Mouse (Mus musculus) C2C12 (cell line): Measurements from ENCODE around the gene Bcl6. TPM values are rescaled to one million over a fixed set of nuclear protein-coding genes. Genes with fewer than 3 reads are reported as not detected.

Experiments used
- H3K27me3 ChIP-seq: one replicate; pipeline ENCODE4 v1.6.1; 2011; ENCODE audit not compliant: control insufficient read depth, insufficient read depth, insufficient read length
- H3K36me3 ChIP-seq: one replicate; pipeline ENCODE4 v1.6.1; 2011; ENCODE audit not compliant: control insufficient read depth, insufficient read depth
- H3K4me3 ChIP-seq: one replicate; pipeline ENCODE4 v1.5.1; 2011; ENCODE audit warnings: mild to moderate bottlenecking, control low read depth; ENCODE audit not compliant: poor library complexity, insufficient read depth, severe bottlenecking
- H3K79me2 ChIP-seq: one replicate; pipeline ENCODE4 v1.6.1; 2011; ENCODE audit not compliant: control insufficient read depth, insufficient read depth
- H3K79me3 ChIP-seq: one replicate; pipeline ENCODE4 v1.6.1; 2011; ENCODE audit warnings: low read depth, control low read depth
- H3ac ChIP-seq: one replicate; pipeline ENCODE3; 2011; ENCODE audit warnings: low read depth; ENCODE audit not compliant: control insufficient read depth, insufficient read length
- CEBPB ChIP-seq: IDR thresholded peaks from one replicate; pipeline ENCODE4 v1.6.1; 2011; ENCODE audit warnings: low read depth, mild to moderate bottlenecking, control low read depth, moderate library complexity
- CTCF ChIP-seq: IDR thresholded peaks from one replicate; pipeline ENCODE4 v1.5.1; 2011; ENCODE audit not compliant: control insufficient read depth, insufficient read depth, insufficient read length
- FOSL1 ChIP-seq: IDR thresholded peaks from one replicate; pipeline ENCODE4 v1.8.0; 2011; ENCODE audit warnings: mild to moderate bottlenecking, low read length; ENCODE audit not compliant: poor library complexity, insufficient read depth, severe bottlenecking
- MAX ChIP-seq: IDR thresholded peaks from one replicate; pipeline ENCODE4 v1.6.1; 2011; ENCODE audit warnings: mild to moderate bottlenecking, control low read depth
- MYOD1 ChIP-seq: IDR thresholded peaks from one replicate; pipeline ENCODE4 v1.6.1; 2011; ENCODE audit warnings: low read depth; ENCODE audit not compliant: control insufficient read depth, insufficient read length
- MYOG ChIP-seq: IDR thresholded peaks from one replicate; pipeline ENCODE4 v1.6.1; 2011; ENCODE audit not compliant: control insufficient read depth, insufficient read length; ENCODE audit errors: extremely low read depth
- USF1 ChIP-seq: IDR thresholded peaks from one replicate; pipeline ENCODE4 v1.6.1; 2011; ENCODE audit warnings: low read depth, mild to moderate bottlenecking, control low read depth, moderate library complexity
- polyA plus RNA-seq: library from polyadenylated mRNA; unstranded; fragments of >200 nt; fragmentation: generic; extraction: Trizol; gene quantifications from one replicate; pipeline ENCODE4 v1.2.1, GENCODE M21; 2012; ENCODE audit warnings: missing spikeins

The Bcl6 gene
- polyA plus RNA-seq, 1 experiment, result 6.2 TPM

DNA sequence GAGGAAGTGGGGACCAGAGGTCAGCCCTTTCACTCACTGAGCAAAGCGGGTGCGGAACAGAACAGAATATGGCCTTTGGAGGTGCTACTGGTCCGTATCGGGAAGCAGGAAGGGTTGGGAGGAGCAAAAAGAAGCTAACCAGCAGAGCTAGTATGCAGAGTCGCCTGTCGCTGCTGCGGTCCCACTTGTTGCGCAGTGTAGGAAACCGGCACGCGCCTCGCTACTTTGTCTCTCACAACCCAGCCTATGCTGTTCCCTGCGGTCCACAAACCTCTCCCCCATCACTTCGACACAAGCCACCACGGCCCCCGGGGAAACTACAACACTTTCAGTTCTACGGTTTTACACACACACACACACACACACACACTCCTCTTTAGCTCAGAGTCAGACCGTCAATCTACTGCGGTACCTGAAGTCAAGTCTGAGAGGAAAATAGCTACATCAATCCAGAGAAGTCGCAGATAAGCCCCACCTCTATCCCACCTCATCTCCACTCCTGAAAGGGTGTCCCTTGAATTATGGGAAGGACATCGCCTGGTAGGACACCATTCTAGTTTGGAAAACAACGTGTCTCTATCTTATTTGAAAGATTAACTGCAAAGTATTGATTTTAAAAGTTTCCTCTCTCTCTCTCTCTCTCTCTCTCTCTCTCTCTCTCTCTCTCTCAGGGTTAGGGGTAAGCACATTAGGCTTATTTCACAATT lies 3.7 kb downstream of the Bcl6 start:
- Histone ChIP-seq H3K79me2 (peaks cover 71% of the 10 kb centered on the region), H3ac (peak overlapping the region; percentile 67), H3K79me3 (peaks cover 22% of the 10 kb centered on the region), H3K27me3 (no peaks in the 10 kb centered on the region), H3K36me3 (peaks cover 4% of the 10 kb centered on the region), H3K4me3 (peak overlapping the region; percentile 27)
- TF ChIP-seq MAX, result no peak
- no peak for TF ChIP-seq FOSL1
- no peak for TF ChIP-seq MYOG
- no peak for TF ChIP-seq CEBPB
- no peak for TF ChIP-seq MYOD1
- no peak for TF ChIP-seq USF1
- no peak for TF ChIP-seq CTCF

DNA sequence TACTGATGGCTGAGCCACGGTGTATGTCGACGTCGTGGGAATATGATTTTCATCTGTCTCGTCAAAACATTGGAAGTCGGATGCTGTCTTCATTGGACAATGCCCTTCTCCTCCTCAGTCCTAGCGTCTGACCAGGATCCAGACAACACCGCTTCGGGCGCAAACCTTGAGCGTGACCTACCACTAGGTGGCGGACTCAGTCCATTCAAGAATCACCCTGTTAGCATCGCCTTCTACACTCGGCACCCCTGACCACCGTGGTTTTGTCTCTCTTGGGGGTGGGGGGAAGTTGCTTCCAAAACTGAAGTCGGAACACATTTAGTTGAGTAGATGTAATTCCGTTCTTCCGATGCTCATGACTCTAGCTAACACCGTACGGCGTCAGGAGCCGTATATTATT lies 4.5 kb downstream of the Bcl6 start:
- peak overlapping the region; percentile 27 for H3K4me3 ChIP-seq
- no peaks in the 10 kb centered on the region for H3K27me3 ChIP-seq
- H3K79me2 ChIP-seq, result peaks cover 78% of the 10 kb centered on the region
- H3K79me3 ChIP-seq, result peaks cover 23% of the 10 kb centered on the region
- peak; percentile 95 for TF ChIP-seq CTCF
- TF ChIP-seq FOSL1, result no peak
- peaks cover 4% of the 10 kb centered on the region for H3K36me3 ChIP-seq
- H3ac ChIP-seq, result no peak overlapping the region

DNA sequence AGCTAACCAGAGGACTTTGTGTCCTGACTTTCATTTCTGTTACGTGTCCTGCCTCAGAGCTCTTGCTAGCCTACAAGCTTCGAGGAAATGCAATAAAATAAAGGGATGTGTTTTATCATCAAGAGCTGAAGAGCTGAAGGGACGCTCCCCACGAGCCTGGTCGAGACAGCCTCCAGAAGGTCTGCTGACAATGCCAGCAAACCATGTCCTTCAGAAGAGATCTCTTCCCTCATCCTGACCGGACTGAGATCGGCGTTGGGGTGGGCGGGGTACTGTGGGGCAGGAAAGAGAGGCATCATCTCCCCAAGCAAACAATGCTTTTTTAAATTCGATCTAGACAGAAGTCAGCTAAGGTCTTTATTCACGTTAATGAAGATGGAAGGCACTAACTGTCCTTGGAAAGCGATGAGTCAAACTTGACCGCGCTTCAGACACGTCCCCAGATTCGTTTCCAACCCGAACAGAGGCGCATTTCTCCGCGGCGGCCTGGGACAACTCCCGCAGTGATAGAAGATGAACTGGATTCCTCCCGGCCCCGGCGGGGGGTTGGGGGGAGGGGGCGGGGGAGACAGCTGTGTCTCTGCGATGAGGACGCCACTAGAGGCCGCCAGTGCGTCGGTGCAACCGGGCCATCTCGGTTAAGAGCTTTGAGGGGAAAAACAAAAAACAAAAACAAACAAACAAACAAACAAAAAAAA lies 5.6 kb downstream of the Bcl6 start:
- peaks cover 4% of the 10 kb centered on the region for H3K36me3 ChIP-seq
- peaks cover 84% of the 10 kb centered on the region for H3K79me2 ChIP-seq
- H3K79me3 ChIP-seq, result peaks cover 26% of the 10 kb centered on the region
- peak overlapping the region; percentile 8 for H3K4me3 ChIP-seq
- H3ac ChIP-seq, result no peak overlapping the region
- TF ChIP-seq MYOD1 (no peak), MAX (no peak), MYOG (no peak), CEBPB (no peak), FOSL1 (no peak), USF1 (no peak), CTCF (no peak)
- no peaks in the 10 kb centered on the region for H3K27me3 ChIP-seq

DNA sequence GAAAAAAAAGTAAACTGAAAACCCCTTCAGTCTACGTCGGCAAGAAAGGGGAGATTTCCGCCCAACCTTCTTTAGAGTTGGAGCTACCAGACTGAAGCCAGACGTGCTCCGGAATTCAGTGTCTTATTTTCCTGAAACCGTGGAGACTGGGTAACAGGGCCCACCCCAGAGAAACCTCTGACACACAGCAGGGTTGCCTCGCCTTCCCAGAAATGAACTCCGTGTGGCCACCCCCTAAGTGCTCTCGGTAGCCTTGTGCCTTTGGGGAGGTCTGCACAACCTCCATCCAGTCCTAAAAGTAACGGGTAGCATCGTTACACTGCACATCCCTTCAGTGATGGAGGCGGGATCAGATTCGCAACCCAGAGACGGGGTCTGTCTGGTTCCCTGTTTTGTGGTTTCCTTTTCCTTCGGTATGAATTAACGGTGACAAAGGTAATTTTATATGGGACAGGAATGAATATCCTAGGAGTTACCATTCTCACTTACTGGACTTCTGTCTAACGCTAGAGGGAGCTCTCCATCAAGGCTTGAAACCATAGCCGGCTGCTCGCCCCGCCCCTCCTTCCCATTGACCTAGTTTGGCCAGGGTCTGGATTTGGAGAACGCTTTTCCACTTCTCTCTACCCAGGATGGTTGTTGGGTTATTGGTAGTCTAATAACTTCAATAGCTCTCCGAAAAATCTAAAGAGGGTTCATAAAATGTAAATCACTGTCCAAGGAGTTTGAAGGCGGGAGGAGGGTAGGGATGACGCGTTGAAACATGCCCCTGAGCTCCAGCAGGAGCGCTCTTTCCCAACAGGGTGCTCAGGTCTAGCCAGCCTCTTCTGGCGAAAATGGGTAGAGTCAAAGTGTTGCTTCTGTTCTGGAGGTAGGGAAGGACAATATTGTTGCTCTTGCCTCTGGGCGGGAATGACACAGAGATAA lies 6.5 kb downstream of the Bcl6 start:
- peak; percentile 31 for TF ChIP-seq CTCF
- TF ChIP-seq USF1, result no peak
- peaks cover 22% of the 10 kb centered on the region for H3K79me3 ChIP-seq
- H3K4me3 ChIP-seq, result peak overlapping the region; percentile 8
- H3K27me3 ChIP-seq, result no peaks in the 10 kb centered on the region
- H3K36me3 ChIP-seq, result peaks cover 10% of the 10 kb centered on the region
- no peak overlapping the region for H3ac ChIP-seq
- peaks cover 76% of the 10 kb centered on the region for H3K79me2 ChIP-seq

DNA sequence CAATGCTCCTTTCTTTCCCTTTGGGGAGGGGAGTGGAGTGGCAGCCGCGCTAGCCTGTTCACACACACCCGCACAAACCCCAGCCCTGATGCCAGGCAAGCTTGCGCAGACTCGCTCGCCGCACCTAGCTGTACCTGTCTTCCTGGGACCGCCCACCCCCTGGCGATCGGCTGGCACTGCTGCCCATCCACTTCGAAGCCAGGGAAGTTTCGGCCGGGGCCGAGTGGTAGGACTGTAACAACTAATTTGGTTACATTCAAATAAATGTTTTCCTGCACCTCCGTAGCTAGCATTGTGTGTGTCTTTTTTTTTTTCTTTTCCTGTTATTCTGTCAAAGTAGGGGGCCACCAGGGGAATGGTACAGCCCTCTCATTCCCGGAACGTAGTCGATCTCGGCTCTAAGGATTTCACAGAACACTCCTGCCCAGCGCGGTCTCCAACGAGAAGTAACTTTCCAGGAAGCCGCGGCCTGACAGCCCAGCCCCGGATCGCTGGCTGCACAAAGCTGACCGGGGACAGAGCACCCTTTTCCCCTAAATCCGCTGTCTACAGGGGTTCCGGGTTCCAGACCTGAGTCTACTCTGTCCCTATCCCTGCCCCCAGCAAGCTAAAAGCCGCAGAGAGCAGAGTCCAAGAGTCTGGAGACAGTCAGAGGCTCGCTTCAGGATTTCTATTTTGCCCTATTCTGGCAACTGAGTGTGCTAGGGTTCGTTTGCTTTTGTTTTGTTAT lies 7.5 kb downstream of the Bcl6 start:
- H3K27me3 ChIP-seq, result no peaks in the 10 kb centered on the region
- H3K79me3 ChIP-seq, result peaks cover 19% of the 10 kb centered on the region
- TF ChIP-seq MYOG, result no peak
- TF ChIP-seq CTCF, result no peak
- no peak for TF ChIP-seq USF1
- TF ChIP-seq MAX, result no peak
- TF ChIP-seq CEBPB, result no peak
- TF ChIP-seq FOSL1, result no peak
- no peak for TF ChIP-seq MYOD1
- H3K4me3 ChIP-seq, result no peak overlapping the region
- H3K79me2 ChIP-seq, result peaks cover 65% of the 10 kb centered on the region
- H3K36me3 ChIP-seq, result peaks cover 20% of the 10 kb centered on the region
- H3ac ChIP-seq, result no peak overlapping the region
